Mouse (Mus musculus) spleen, adult 2 months (tissue): ENCODE measurements around the gene Mup1. TPM values are rescaled to one million over a fixed set of nuclear protein-coding genes. Genes with fewer than 3 reads are reported as not detected.
"Not testable (repeated sequence)": the region's sequence is repeated elsewhere in the genome, so short reads cannot be mapped to it uniquely, and the experiment has no call there.

Source experiments
- DNase-seq, 2 experiments: peaks; one replicate each; pipeline versions ENCODE4 v3.0.0 to v3.0.0-alpha.2; 2012 to 2021; ENCODE audit warnings: low spot score in 2 of 2, low read depth in 1 of 2
- H3K27ac ChIP-seq: fragments of 200-500 bp; 2 replicates; pipeline ENCODE4 v1.5.1; 2012; ENCODE audit warnings: low read length, inconsistent platforms; ENCODE audit not compliant: insufficient read depth
- H3K27me3 ChIP-seq: fragments of 200-500 bp; 2 replicates; pipeline ENCODE4 v1.6.1; 2012; ENCODE audit warnings: mild to moderate bottlenecking, moderate library complexity, low read length, inconsistent platforms; ENCODE audit not compliant: control insufficient read depth, insufficient read depth
- H3K36me3 ChIP-seq: fragments of 200-500 bp; 2 replicates; pipeline ENCODE4 v1.6.1; 2012; ENCODE audit warnings: mild to moderate bottlenecking, low read length, inconsistent platforms; ENCODE audit not compliant: control insufficient read depth, insufficient read depth
- H3K4me1 ChIP-seq: fragments of 200-500 bp; 2 replicates; pipeline ENCODE4 v1.6.1; 2011; ENCODE audit warnings: inconsistent platforms; ENCODE audit not compliant: control insufficient read depth, insufficient read depth, insufficient read length
- H3K4me3 ChIP-seq: fragments of 200-500 bp; 2 replicates; pipeline ENCODE4 v1.5.1; 2011; ENCODE audit warnings: mild to moderate bottlenecking, inconsistent platforms; ENCODE audit not compliant: insufficient read depth, insufficient read length; ENCODE audit errors: extremely low read depth
- WGBS: fragments of 180-500 bp; shearing (Covaris S2); methylation state at CpG from one replicate; pipeline ENCODE4 v1.1.7; 2018; 5-methylcytosine and 5-hydroxymethylcytosine counted together
- polyA plus RNA-seq: library from polyadenylated mRNA; depleted of rRNA; stranded (reverse); fragments of >200 nt; gene quantifications from 2 replicates; pipeline ENCODE4 v1.2.3, GENCODE M21; 2012; rRNA removed

The Mup1 gene
- not detected in 2 replicates for polyA plus RNA-seq

DNA sequence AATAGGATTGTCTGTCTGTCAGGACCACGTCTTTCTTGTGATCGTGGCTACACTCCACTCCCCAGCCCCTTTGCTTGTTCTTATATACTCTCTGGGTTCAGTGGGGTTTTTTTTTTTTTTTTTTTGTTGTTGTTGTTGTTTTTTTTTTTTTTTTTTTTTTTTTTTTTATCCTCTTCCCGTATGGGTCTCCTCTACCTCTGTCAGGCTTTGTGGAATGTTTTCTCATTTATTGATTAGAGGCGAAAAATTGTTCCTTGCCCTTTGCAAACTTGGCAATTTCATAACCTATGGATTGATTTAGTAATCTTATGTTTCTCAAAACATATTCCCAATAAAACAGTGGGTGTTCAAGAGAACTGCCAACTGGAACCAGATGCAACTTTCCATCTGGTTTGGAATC is at the start of gene Mup1:
Mup1 (minus strand) TSS at position 101 of the 400 bp plus-strand sequence.
- not testable (repeated sequence) for H3K27me3 ChIP-seq, DNase-seq, H3K36me3 ChIP-seq, H3K4me3 ChIP-seq, H3K27ac ChIP-seq, H3K4me1 ChIP-seq
- 88% methylated on average over 2 of the region's 4 CpGs for WGBS

Other genes with a start within 250 kb of the Mup1 start
- not detected in 2 replicates for gene Mup9, start 80.0 kb downstream of the Mup1 start, polyA plus RNA-seq
- gene Mup10, start 80.2 kb upstream of the Mup1 start, polyA plus RNA-seq: not detected in 2 replicates
- gene Mup11, start 160.5 kb upstream of the Mup1 start, polyA plus RNA-seq: not detected in 2 replicates
- not detected in 2 replicates for gene Mup12, start 239.4 kb upstream of the Mup1 start, polyA plus RNA-seq